Mouse (Mus musculus): Measurements from ENCODE around the gene Tent5a. TPM values are rescaled to one million over a fixed set of nuclear protein-coding genes. Genes with fewer than 3 reads are reported as not detected.

The Tent5a gene
- total RNA-seq, 2 experiments from 2014 or later = 13.5 to 14.1 TPM

GRCm38 (mm10) chr9:85320167-85320951 lies 6.8 kb downstream of the Tent5a start:
- no peak for DNase-seq (ENCODE audit: low spot score in 2 of 2)

DNA sequence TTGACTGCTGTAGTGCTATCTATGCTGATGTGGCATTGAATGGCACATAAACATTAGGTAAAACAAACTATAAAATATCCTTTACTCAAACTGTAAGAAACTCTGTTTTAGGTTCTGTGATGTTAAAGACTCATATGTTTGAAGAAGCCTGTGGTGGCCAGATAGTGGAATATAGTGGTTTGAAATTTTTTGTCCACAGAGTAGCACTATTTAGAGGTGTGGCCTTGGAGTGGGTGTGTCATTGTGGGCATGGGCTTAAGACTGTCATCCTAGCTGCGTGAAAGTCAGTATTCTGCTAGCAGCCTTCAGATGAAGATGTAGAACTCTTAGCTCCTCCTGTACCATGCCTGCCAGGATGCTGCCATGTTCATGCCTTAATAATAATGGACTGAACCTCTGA lies 11.0 kb downstream of the Tent5a start:
- DNase-seq (ENCODE audit: low spot score in 2 of 2) = no peak

DNA sequence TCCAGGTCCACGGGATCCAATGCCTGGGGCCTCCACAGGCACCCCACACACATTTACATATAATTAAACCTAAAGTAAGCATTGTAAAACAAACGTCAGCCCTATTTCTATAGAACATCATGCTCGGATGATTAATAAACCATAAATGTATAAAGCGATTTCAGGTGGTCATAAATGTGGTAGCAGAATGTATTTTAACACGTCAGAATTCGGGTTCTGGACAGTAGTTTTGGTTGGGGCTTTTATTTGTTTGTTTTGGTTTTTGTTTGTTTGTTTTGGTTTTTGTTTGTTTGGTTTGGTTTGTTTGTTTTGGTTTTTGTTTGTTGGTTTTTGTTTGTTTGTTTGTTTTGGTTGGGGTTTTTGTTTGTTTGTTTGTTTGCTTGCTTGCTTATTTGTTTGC lies 14.7 kb downstream of the Tent5a start, which contains the start of gene Gm11114:
Gene Gm11114, plus strand, starts transcription at position 301 of the 400 bp plus-strand sequence.
- no peak for DNase-seq (ENCODE audit: low spot score in 2 of 2)

- no peak for DNase-seq (ENCODE audit: low spot score in 2 of 2)
These were observed 23.8 kb downstream of the Tent5a start for GRCm38 (mm10) chr9:85303378-85303777.

DNA sequence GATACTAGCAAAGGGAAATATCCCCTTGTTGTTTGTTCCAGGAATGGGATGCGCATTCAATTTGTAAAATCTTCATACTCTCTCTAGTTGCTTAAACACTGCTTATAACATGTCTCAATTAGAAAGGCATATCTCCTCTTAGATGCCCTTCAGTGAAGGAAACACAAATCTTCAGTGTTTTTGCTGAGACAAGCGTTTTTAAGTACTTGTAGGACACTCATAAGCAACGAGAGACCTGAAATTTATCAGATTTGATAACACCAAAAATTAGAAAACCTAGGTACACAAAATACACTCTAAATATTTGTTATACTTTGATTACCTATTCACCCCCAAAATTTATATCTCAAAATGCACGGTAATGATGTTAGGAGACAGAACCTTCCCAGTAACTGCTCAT lies 24.3 kb downstream of the Tent5a start:
- DNase-seq (ENCODE audit: low spot score in 2 of 2) = no peak

- DNase-seq (ENCODE audit: low spot score in 2 of 2) = no peak
These were observed 53.0 kb downstream of the Tent5a start for GRCm38 (mm10) chr9:85274114-85274513.

Other genes with a start within 250 kb of the Tent5a start
- gene Gm11114, start 14.6 kb downstream of the Tent5a start, total RNA-seq (2021) = not detected

Measured in gastrocnemius, postnatal 4 days (tissue).